Mouse (Mus musculus) kidney, embryonic 15.5 days (tissue): Measurements from ENCODE around the gene Cbr4. TPM values are rescaled to one million over a fixed set of nuclear protein-coding genes. Genes with fewer than 3 reads are reported as not detected.

Experiments
- ATAC-seq: fragments of 200-750 bp; cut with Nextera tagmentation; replicated peaks from 2 replicates; pipeline ENCODE4 v1.8.0; 2017; ENCODE audit warnings: moderate TSS enrichment; ENCODE audit not compliant: low FRiP score
- H3K27ac ChIP-seq: fragments of 300-500 bp; sonication (generic); 2 replicates; pipeline ENCODE4 v1.5.1; 2015; ENCODE audit warnings: mild to moderate bottlenecking, inconsistent platforms
- H3K27me3 ChIP-seq: fragments of 300-500 bp; sonication (generic); 2 replicates; pipeline ENCODE4 v1.6.1; 2015; ENCODE audit warnings: inconsistent platforms
- H3K36me3 ChIP-seq: fragments of 300-500 bp; sonication (generic); 2 replicates; pipeline ENCODE4 v1.6.1; 2015; ENCODE audit warnings: inconsistent platforms
- H3K4me1 ChIP-seq: fragments of 300-500 bp; sonication (generic); 2 replicates; pipeline ENCODE4 v1.6.1; 2015; ENCODE audit warnings: inconsistent platforms
- H3K4me2 ChIP-seq: fragments of 300-500 bp; sonication (generic); 2 replicates; pipeline ENCODE4 v1.6.1; 2015; ENCODE audit warnings: moderate library complexity, mild to moderate bottlenecking, inconsistent platforms
- H3K4me3 ChIP-seq: fragments of 300-500 bp; sonication (generic); replicated peaks from 2 replicates; pipeline ENCODE4 v1.5.1; 2015; ENCODE audit warnings: mild to moderate bottlenecking, inconsistent platforms
- H3K9ac ChIP-seq: fragments of 300-500 bp; sonication (generic); 2 replicates; pipeline ENCODE4 v1.6.1; 2015; ENCODE audit warnings: mild to moderate bottlenecking, inconsistent platforms
- H3K9me3 ChIP-seq: fragments of 300-500 bp; sonication (generic); replicated peaks from 2 replicates; pipeline ENCODE4 v1.6.1; 2016; ENCODE audit warnings: inconsistent platforms
- WGBS: fragments of 180-500 bp; shearing (Covaris S2); methylation state at CpG from one replicate; pipeline ENCODE4 v1.1.7; 2015; ENCODE audit warnings: mixed read lengths; 5-methylcytosine and 5-hydroxymethylcytosine counted together
- polyA plus RNA-seq: library from polyadenylated mRNA; unstranded; fragments of >200 nt; fragmentation: Nextera tagmentation; extraction: Ambion mirVana; gene quantifications from 2 replicates; pipeline ENCODE4 v1.2.1, GENCODE M21; 2015

Cbr4 gene
- polyA plus RNA-seq, 1 experiment from 2014 or later = 31.1 TPM

DNA sequence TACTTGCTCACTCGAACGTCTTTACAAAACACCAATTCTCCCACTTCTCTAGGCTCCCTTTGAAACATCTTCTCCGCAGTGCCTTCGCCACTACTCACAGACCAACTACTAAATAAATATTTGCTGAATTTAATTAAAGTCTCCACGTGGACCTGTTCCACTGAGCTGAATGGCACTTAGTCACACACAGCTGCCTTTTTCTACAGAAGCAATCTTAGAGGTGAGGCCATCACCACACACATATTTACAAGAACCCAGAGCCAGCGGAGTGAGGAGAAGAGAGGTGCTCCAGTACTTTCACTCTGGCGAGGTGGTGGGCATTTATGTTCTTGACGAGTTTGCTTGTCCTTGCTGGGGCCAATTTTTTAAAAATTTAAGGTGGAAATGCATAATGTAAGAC, 68.7 kb downstream of the Cbr4 start:
- Histone ChIP-seq H3K36me3 (no peaks in the 10 kb centered on the region), H3K27ac (no peak overlapping the region), H3K9me3 (no peaks in the 10 kb centered on the region), H3K4me3 (no peak overlapping the region), H3K9ac (no peak overlapping the region), H3K4me1 (peaks cover 25% of the 10 kb centered on the region), H3K4me2 (no peak overlapping the region), H3K27me3 (no peaks in the 10 kb centered on the region)
- ATAC-seq = peak; percentile 50; the same call in 1 of the 2 replicates
- WGBS = 47% methylated on average over 8 of the region's 8 CpGs
